Comparison of ENCODE assay signal across 16 mouse cellular contexts in the genomic region with DNA sequence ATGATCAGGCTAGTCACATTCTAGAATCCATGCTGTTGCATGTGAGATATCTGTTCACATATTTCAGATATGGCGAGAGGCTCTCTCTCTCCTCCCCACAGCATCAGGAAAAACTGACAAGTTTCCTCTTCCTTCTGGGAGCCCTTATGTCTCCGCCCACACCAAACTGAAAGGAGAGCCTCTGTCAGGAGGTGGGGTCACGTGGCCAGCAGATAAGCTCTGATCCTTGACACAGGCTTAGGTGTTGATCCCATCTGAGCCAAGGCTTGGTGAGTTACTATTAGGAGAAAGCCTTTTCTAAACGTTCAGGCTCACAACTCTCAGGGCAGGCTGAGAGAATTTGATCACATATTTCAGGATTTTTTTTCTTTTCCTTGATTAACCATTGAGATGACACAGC.
A peak's percentile ranks its signal among the peaks of the same experiment; 100 is the strongest.
DNase-seq lines count a peak whose midpoint lies in the region; ATAC-seq and TF ChIP-seq lines count a peak whose summit lies in the region.
"Had no signal": no experiment of that assay in that cellular context is flagged by ENCODE, and none has a peak within 500 bp of the region (broad histone marks: within the 10 kb centered on the region; RNA-seq: fewer than 3 reads in every experiment).

No protein-coding gene starts in this region.

- H3K79me3 ChIP-seq in C2C12 (ENCODE audit: low read depth): no peaks in the 10 kb centered on the region

- no peak overlapping the region for H3ac ChIP-seq in C2C12 (ENCODE audit: control insufficient read depth, insufficient read length, low read depth)

- H3K4me1 ChIP-seq in heart, embryonic 13.5 days: 0 out of 2 replicates have a peak, but pooled peaks cover 5% of the 10 kb centered on the region
- H3K4me1 ChIP-seq in heart, embryonic 12.5 days (replicated peaks): peaks cover 5% of the 10 kb centered on the region; the same call in 1 of the 2 replicates
- no peaks in the 10 kb centered on the region for H3K4me1 ChIP-seq in intestine, postnatal 0 days (replicated peaks; ENCODE audit: control insufficient read depth, insufficient read depth, low read length)
- H3K4me1 ChIP-seq: lung, embryonic 15.5 days; neural tube, embryonic 13.5 days had no signal

- 11% methylated on average over 4 of the region's 4 CpGs for WGBS in heart, embryonic 13.5 days
- 10% methylated on average over 4 of the region's 4 CpGs for WGBS in heart, embryonic 12.5 days
- WGBS in intestine, postnatal 0 days: 18% methylated on average over 4 of the region's 4 CpGs

- no peaks in the 10 kb centered on the region for H3K9me3 ChIP-seq in heart, embryonic 13.5 days
- H3K9me3 ChIP-seq in heart, embryonic 12.5 days (replicated peaks): no peaks in the 10 kb centered on the region
- no peaks in the 10 kb centered on the region for H3K9me3 ChIP-seq in intestine, postnatal 0 days (ENCODE audit: control insufficient read depth)
- H3K9me3 ChIP-seq: lung, embryonic 15.5 days; neural tube, embryonic 13.5 days had no signal

- no peak for ATAC-seq in heart, embryonic 13.5 days (ENCODE audit: extremely low read depth, insufficient number of reproducible peaks, low FRiP score, low TSS enrichment)
- no peak for ATAC-seq in heart, embryonic 12.5 days (ENCODE audit: insufficient number of reproducible peaks, low FRiP score)
- peak; percentile 83 for ATAC-seq in intestine, postnatal 0 days
- ATAC-seq in granulocyte monocyte progenitor cell, adult 5-6 weeks (replicated peaks; ENCODE audit: poor library complexity, severe bottlenecking): no peak
- ATAC-seq: forebrain, embryonic 14.5 days had no signal

- no peak overlapping the region for H3K4me3 ChIP-seq in heart, embryonic 13.5 days
- H3K4me3 ChIP-seq in heart, embryonic 12.5 days: no peak overlapping the region
- H3K4me3 ChIP-seq in C2C12 (ENCODE audit: insufficient read depth, poor library complexity, severe bottlenecking): no peak overlapping the region
- H3K4me3 ChIP-seq in intestine, postnatal 0 days (ENCODE audit: low read depth, low read length): no peak overlapping the region
- H3K4me3 ChIP-seq: lung, embryonic 15.5 days; neural tube, embryonic 13.5 days had no signal

- H3K27ac ChIP-seq in heart, embryonic 13.5 days (replicated peaks): no peak overlapping the region
- no peak overlapping the region for H3K27ac ChIP-seq in heart, embryonic 12.5 days (ENCODE audit: poor library complexity, severe bottlenecking)
- H3K27ac ChIP-seq in intestine, postnatal 0 days (ENCODE audit: low read depth, low read length): no peak overlapping the region
- H3K27ac ChIP-seq: lung, embryonic 15.5 days; neural tube, embryonic 13.5 days had no signal

- H3K4me2 ChIP-seq in heart, embryonic 13.5 days: 0 out of 2 replicates have a peak overlapping the region, but pooled peaks have one; percentile 0
- no peak overlapping the region for H3K4me2 ChIP-seq in heart, embryonic 12.5 days
- H3K4me2 ChIP-seq in intestine, postnatal 0 days (replicated peaks; ENCODE audit: low read depth): no peak overlapping the region
- H3K4me2 ChIP-seq: liver, embryonic 11.5 days; lung, embryonic 15.5 days; neural tube, embryonic 13.5 days had no signal

- H3K9ac ChIP-seq in heart, embryonic 13.5 days: no peak overlapping the region
- H3K9ac ChIP-seq in heart, embryonic 12.5 days: no peak overlapping the region
- H3K9ac ChIP-seq in intestine, postnatal 0 days (ENCODE audit: low read depth, low read length): no peak overlapping the region
- H3K9ac ChIP-seq: lung, embryonic 15.5 days; neural tube, embryonic 13.5 days had no signal

- TF ChIP-seq CTCF in C2C12 (IDR thresholded peaks at IDR 0.05; ENCODE audit: control insufficient read depth, insufficient read depth, insufficient read length): no peak
- TF ChIP-seq CTCF in intestine, postnatal 0 days (IDR thresholded peaks at IDR 0.05; ENCODE audit: low read depth): no peak

- no peaks in the 10 kb centered on the region for H3K79me2 ChIP-seq in C2C12 (ENCODE audit: control insufficient read depth, insufficient read depth)

- no peaks in the 10 kb centered on the region for H3K27me3 ChIP-seq in heart, embryonic 13.5 days (replicated peaks)
- H3K27me3 ChIP-seq in heart, embryonic 12.5 days (replicated peaks): no peaks in the 10 kb centered on the region
- H3K27me3 ChIP-seq in C2C12 (ENCODE audit: control insufficient read depth, insufficient read depth, insufficient read length): no peaks in the 10 kb centered on the region
- no peaks in the 10 kb centered on the region for H3K27me3 ChIP-seq in intestine, postnatal 0 days (replicated peaks; ENCODE audit: control insufficient read depth, insufficient read depth, low read length)
- H3K27me3 ChIP-seq: lung, embryonic 15.5 days; neural tube, embryonic 13.5 days had no signal

- DNase-seq in embryo, embryonic 10 days (ENCODE audit: low spot score): peak; percentile 20
- no peak for DNase-seq in cerebellum, postnatal 25 days
- no peak for DNase-seq in kidney, postnatal 10 days
- DNase-seq: cerebellum, adult 11 months; heart, adult 18-20 months; spleen, adult 18-20 months; thymus, postnatal 4 days had no signal

- H3K36me3 ChIP-seq in heart, embryonic 13.5 days: no peaks in the 10 kb centered on the region
- H3K36me3 ChIP-seq in heart, embryonic 12.5 days: no peaks in the 10 kb centered on the region
- no peaks in the 10 kb centered on the region for H3K36me3 ChIP-seq in C2C12 (ENCODE audit: control insufficient read depth, insufficient read depth)
- H3K36me3 ChIP-seq in intestine, postnatal 0 days (ENCODE audit: control insufficient read depth, insufficient read depth): no peaks in the 10 kb centered on the region
- H3K36me3 ChIP-seq: lung, embryonic 15.5 days; neural tube, embryonic 13.5 days had no signal

TF ChIP-seq in C2C12, 6 proteins besides CTCF, POLR2A, EP300 and RAD21:
- TF ChIP-seq CEBPB (IDR thresholded peaks at IDR 0.05; ENCODE audit: low read depth) (no peak), USF1 (IDR thresholded peaks at IDR 0.05; ENCODE audit: low read depth) (peak; percentile 86), FOSL1 (IDR thresholded peaks at IDR 0.05; ENCODE audit: insufficient read depth, low read length, poor library complexity, severe bottlenecking) (no peak), MYOG (IDR thresholded peaks at IDR 0.05; ENCODE audit: control insufficient read depth, extremely low read depth, insufficient read length) (no peak), MYOD1 (IDR thresholded peaks at IDR 0.05; ENCODE audit: control insufficient read depth, insufficient read length, low read depth) (no peak), MAX (IDR thresholded peaks at IDR 0.05) (no peak)
